Comparison of ENCODE assay signal across 24 mouse cellular contexts in the genomic region with DNA sequence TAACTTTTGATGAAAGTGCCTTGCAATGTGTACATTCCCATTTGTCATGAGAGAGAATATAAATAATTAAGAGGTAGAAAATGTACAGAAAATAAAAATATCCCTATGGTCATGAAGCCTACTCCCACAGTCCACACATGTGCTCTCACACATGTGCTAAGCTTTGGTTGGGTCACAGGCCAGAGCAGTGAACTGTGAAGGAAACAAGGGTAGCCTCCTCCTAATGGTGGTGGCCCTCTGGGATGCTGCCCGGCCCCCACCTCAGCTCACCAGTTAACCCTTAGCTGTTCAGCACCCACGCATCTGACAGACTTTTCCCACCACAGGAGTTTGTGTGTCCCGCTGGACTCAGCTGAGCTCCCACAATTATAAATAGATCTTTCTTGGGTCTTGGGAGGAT.
DNase-seq lines count a peak whose midpoint lies in the region; ATAC-seq lines count a peak whose summit lies in the region.
"Had no signal": no experiment of that assay in that cellular context is flagged by ENCODE, and none has a peak within 500 bp of the region (broad histone marks: within the 10 kb centered on the region; RNA-seq: fewer than 3 reads in every experiment).

No protein-coding gene starts in this region.

- 0 out of 2 replicates have a peak overlapping the region, but pooled peaks have one; percentile 18 for H3K27ac ChIP-seq in kidney, embryonic 15.5 days
- no peak overlapping the region for H3K27ac ChIP-seq in limb, embryonic 11.5 days (replicated peaks; ENCODE audit: low read depth, low read length)
- no peak overlapping the region for H3K27ac ChIP-seq in limb, embryonic 10.5 days
- H3K27ac ChIP-seq in midbrain, embryonic 11.5 days (ENCODE audit: low read depth, low read length) = no peak overlapping the region
- no peak overlapping the region for H3K27ac ChIP-seq in midbrain, embryonic 13.5 days
- H3K27ac ChIP-seq: embryonic facial prominence, embryonic 13.5 days; embryonic facial prominence, embryonic 15.5 days; forebrain, embryonic 10.5 days; forebrain, embryonic 12.5 days had no signal

- peak; percentile 76 for ATAC-seq in kidney, embryonic 15.5 days (replicated peaks; ENCODE audit: low FRiP score)
- ATAC-seq in limb, embryonic 11.5 days (ENCODE audit: insufficient number of reproducible peaks, low FRiP score, low TSS enrichment, low read depth) = no peak
- no peak for ATAC-seq in midbrain, embryonic 11.5 days (ENCODE audit: low FRiP score)
- no peak for ATAC-seq in midbrain, embryonic 13.5 days
- ATAC-seq: forebrain, embryonic 14.5 days had no signal

- no peak for DNase-seq in kidney, adult 8-10 months
- peak; percentile 19 for DNase-seq in limb, embryonic 11.5 days (ENCODE audit: low spot score)
- no peak for DNase-seq in limb, embryonic 10.5 days (ENCODE audit: low spot score)
- peak; percentile 39 for DNase-seq in midbrain, embryonic 11.5 days (ENCODE audit: low spot score, missing footprints)
- peak; percentile 57 for DNase-seq in retina, embryonic 14.5 days (ENCODE audit: low spot score)
- no peak for DNase-seq in retina, postnatal 1 day
- DNase-seq: adrenal gland, adult 2 months; adrenal gland, postnatal 10 days; adrenal gland, postnatal 25 days; cerebellum, adult 11 months; cerebellum, adult 18-20 months; cerebellum, adult 8-10 months; cerebellum, adult 9-11 months; cerebellum, postnatal 14 days; cerebellum, postnatal 36 days; embryo, embryonic 11 days had no signal

- no peaks in the 10 kb centered on the region for H3K9me3 ChIP-seq in kidney, embryonic 15.5 days (replicated peaks)
- no peaks in the 10 kb centered on the region for H3K9me3 ChIP-seq in limb, embryonic 11.5 days (ENCODE audit: control insufficient read depth, low read length)
- no peaks in the 10 kb centered on the region for H3K9me3 ChIP-seq in limb, embryonic 10.5 days (replicated peaks)
- H3K9me3 ChIP-seq in midbrain, embryonic 11.5 days (ENCODE audit: control insufficient read depth, low read length) = no peaks in the 10 kb centered on the region
- H3K9me3 ChIP-seq in midbrain, embryonic 13.5 days = no peaks in the 10 kb centered on the region
- H3K9me3 ChIP-seq: embryonic facial prominence, embryonic 13.5 days; embryonic facial prominence, embryonic 15.5 days; forebrain, embryonic 10.5 days; forebrain, embryonic 12.5 days had no signal

- no peak overlapping the region for H3K4me3 ChIP-seq in kidney, embryonic 15.5 days (replicated peaks)
- H3K4me3 ChIP-seq in limb, embryonic 11.5 days (ENCODE audit: low read depth, low read length) = no peak overlapping the region
- no peak overlapping the region for H3K4me3 ChIP-seq in limb, embryonic 10.5 days
- H3K4me3 ChIP-seq in midbrain, embryonic 11.5 days (ENCODE audit: low read depth, low read length) = no peak overlapping the region
- no peak overlapping the region for H3K4me3 ChIP-seq in midbrain, embryonic 13.5 days (replicated peaks)
- H3K4me3 ChIP-seq: embryonic facial prominence, embryonic 13.5 days; embryonic facial prominence, embryonic 15.5 days; erythroblast, embryonic 14.5 days; forebrain, embryonic 10.5 days; forebrain, embryonic 12.5 days had no signal

- H3K27me3 ChIP-seq in kidney, embryonic 15.5 days = no peaks in the 10 kb centered on the region
- H3K27me3 ChIP-seq in limb, embryonic 11.5 days (ENCODE audit: control insufficient read depth, insufficient read depth, low read length) = no peaks in the 10 kb centered on the region
- H3K27me3 ChIP-seq in limb, embryonic 10.5 days (ENCODE audit: low read depth, poor library complexity, severe bottlenecking) = no peaks in the 10 kb centered on the region
- no peaks in the 10 kb centered on the region for H3K27me3 ChIP-seq in midbrain, embryonic 11.5 days (ENCODE audit: control insufficient read depth, insufficient read depth, low read length)
- no peaks in the 10 kb centered on the region for H3K27me3 ChIP-seq in midbrain, embryonic 13.5 days
- H3K27me3 ChIP-seq: embryonic facial prominence, embryonic 13.5 days; embryonic facial prominence, embryonic 15.5 days; forebrain, embryonic 12.5 days had no signal

- H3K9ac ChIP-seq in kidney, embryonic 15.5 days = no peak overlapping the region
- no peak overlapping the region for H3K9ac ChIP-seq in limb, embryonic 11.5 days (ENCODE audit: low read length)
- H3K9ac ChIP-seq in midbrain, embryonic 11.5 days (ENCODE audit: low read length) = no peak overlapping the region
- no peak overlapping the region for H3K9ac ChIP-seq in midbrain, embryonic 13.5 days (replicated peaks)
- H3K9ac ChIP-seq: embryonic facial prominence, embryonic 13.5 days; embryonic facial prominence, embryonic 15.5 days; forebrain, embryonic 12.5 days had no signal

- no peaks in the 10 kb centered on the region for H3K36me3 ChIP-seq in kidney, embryonic 15.5 days
- H3K36me3 ChIP-seq in limb, embryonic 11.5 days (ENCODE audit: control insufficient read depth, insufficient read depth, low read length) = no peaks in the 10 kb centered on the region
- H3K36me3 ChIP-seq in limb, embryonic 10.5 days = no peaks in the 10 kb centered on the region
- H3K36me3 ChIP-seq in midbrain, embryonic 11.5 days (ENCODE audit: control insufficient read depth, insufficient read depth, low read length) = no peaks in the 10 kb centered on the region
- H3K36me3 ChIP-seq in midbrain, embryonic 13.5 days = no peaks in the 10 kb centered on the region
- H3K36me3 ChIP-seq: embryonic facial prominence, embryonic 13.5 days; embryonic facial prominence, embryonic 15.5 days; forebrain, embryonic 10.5 days; forebrain, embryonic 12.5 days had no signal

- peaks cover 15% of the 10 kb centered on the region for H3K4me1 ChIP-seq in kidney, embryonic 15.5 days
- H3K4me1 ChIP-seq in limb, embryonic 11.5 days (ENCODE audit: control insufficient read depth, insufficient read depth, low read length) = 0 out of 2 replicates have a peak, but pooled peaks cover 3% of the 10 kb centered on the region
- peaks cover 12% of the 10 kb centered on the region for H3K4me1 ChIP-seq in limb, embryonic 10.5 days
- no peaks in the 10 kb centered on the region for H3K4me1 ChIP-seq in midbrain, embryonic 11.5 days (ENCODE audit: control insufficient read depth, insufficient read depth, low read length)
- no peaks in the 10 kb centered on the region for H3K4me1 ChIP-seq in midbrain, embryonic 13.5 days (replicated peaks)
- H3K4me1 ChIP-seq: embryonic facial prominence, embryonic 15.5 days had no signal

- 55% methylated on average over 3 of the region's 3 CpGs for WGBS in kidney, embryonic 15.5 days
- 61% methylated on average over 3 of the region's 3 CpGs for WGBS in limb, embryonic 11.5 days
- WGBS in limb, embryonic 10.5 days = 64% methylated on average over 3 of the region's 3 CpGs
- 57% methylated on average over 3 of the region's 3 CpGs for WGBS in midbrain, embryonic 11.5 days
- 50% methylated on average over 3 of the region's 3 CpGs for WGBS in midbrain, embryonic 13.5 days

- no peak overlapping the region for H3K4me2 ChIP-seq in kidney, embryonic 15.5 days
- no peak overlapping the region for H3K4me2 ChIP-seq in limb, embryonic 11.5 days (ENCODE audit: low read depth, severe bottlenecking)
- H3K4me2 ChIP-seq in midbrain, embryonic 11.5 days = no peak overlapping the region
- H3K4me2 ChIP-seq in midbrain, embryonic 13.5 days (replicated peaks) = no peak overlapping the region
- H3K4me2 ChIP-seq: embryonic facial prominence, embryonic 13.5 days; embryonic facial prominence, embryonic 15.5 days; forebrain, embryonic 12.5 days had no signal

Comparison
In these comparisons a context has a peak if more than half of its experiments do, and no peak if none do; other contexts are left out.
1. DNase-seq: peak in limb, embryonic 11.5 days (single experiment), midbrain, embryonic 11.5 days (single experiment) and retina, embryonic 14.5 days (single experiment); none in kidney, adult 8-10 months (0 of 2), limb, embryonic 10.5 days (single experiment) and retina, postnatal 1 day (single experiment).